Mouse (Mus musculus): Measurements from ENCODE around the gene Card10.

DNA sequence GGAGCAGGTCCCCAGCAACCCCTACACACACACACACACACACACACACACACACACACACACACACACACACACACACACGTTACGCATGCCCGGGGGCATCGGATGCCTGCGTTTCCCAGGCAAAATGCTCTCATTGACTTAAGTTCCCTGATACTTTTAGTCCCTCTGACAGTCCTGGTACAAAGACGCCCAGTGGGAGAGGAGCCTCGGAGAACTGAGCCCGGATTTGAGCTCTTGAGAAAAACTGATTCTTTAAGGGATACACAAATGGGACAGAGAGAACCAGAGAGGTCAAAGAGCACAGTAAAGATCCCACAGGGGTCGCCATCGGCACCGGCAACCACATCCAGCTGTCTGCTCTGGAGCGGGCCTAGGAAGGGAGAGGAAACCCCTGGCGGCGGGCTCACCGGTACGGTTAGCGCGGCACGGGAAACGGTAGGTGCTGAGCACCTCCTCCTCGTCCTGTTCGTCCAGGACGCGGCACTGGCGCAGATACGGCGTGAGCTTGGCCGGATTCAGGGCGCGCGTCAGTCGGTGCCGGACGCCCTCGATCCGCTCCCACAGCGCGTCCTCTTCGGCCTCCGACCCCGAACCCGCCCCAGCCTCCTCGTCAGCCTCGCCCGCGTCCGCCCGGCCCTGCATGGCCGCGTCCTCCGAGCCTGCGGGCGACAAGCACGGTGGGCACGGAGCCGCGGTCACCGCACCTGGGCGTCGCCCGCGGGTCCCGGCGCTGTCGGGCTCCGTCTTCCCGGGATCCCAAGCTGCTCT is 686 bp downstream of the Card10 start:
- TF ChIP-seq CTCF (IDR thresholded peaks at IDR 0.05) (peak; percentile 48), EP300 (IDR thresholded peaks at IDR 0.05; ENCODE audit: insufficient read depth, low read depth, low read length) (no peak)

All from heart, adult 2 months (tissue).